Mouse (Mus musculus): ENCODE data around the gene Creb5. TPM values are rescaled to one million over a fixed set of nuclear protein-coding genes. Genes with fewer than 3 reads are reported as not detected.

Gene Creb5
- polyA plus RNA-seq, 1 experiment from 2014 or later: 14.8 TPM

DNA sequence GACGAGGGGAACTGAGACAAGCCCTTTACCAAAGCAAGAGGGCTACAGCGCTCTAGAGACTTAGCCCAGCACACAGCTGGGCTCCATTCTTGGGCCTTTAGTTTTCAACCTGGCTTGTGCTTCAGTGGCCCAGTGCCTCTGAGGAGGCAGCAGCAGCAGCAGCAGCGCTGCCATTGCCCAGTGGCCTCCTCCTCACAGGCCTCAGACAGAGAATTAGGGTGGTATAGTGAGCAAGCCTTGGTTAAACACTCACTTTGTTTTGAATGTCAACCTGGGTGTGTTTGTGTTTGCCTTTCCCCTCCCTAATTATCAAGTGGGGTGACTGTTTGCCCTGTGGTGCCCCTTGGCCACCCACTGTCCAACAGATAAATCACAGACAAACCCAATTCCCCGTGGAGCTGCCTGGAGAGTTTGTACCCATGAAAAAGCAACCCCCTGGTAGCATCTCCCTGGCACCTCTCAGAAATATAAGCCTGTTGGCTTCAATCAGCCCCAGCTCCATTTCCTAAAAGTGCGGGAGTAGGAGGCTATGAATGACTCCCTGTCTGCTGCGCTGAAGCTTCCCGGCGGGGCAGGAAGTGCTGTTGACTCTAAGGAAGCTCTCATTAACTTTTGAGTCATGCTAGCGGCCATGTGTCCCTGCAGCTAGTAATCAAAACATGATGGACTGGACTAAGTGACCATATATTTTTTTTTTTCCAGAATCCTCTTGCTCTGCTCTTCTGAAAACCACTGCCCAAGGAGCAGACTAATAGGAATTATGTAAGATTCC, 328.6 kb downstream of the Creb5 start:
- H3K9me3 ChIP-seq (ENCODE audit: control insufficient read depth, low read length): no peaks in the 10 kb centered on the region
- H3K4me2 ChIP-seq (ENCODE audit: low read length): no peak overlapping the region
- no peak overlapping the region for H3K9ac ChIP-seq (replicated peaks; ENCODE audit: low read depth, low read length)
- no peak overlapping the region for H3K4me3 ChIP-seq (replicated peaks; ENCODE audit: low read length)
- H3K27me3 ChIP-seq (replicated peaks; ENCODE audit: control insufficient read depth, insufficient read depth, low read length): no peaks in the 10 kb centered on the region
- WGBS: 54% methylated on average over 9 of the region's 9 CpGs
- ATAC-seq: no peak
- H3K36me3 ChIP-seq (ENCODE audit: control insufficient read depth, insufficient read depth): no peaks in the 10 kb centered on the region
- H3K4me1 ChIP-seq (replicated peaks; ENCODE audit: control insufficient read depth, insufficient read depth, low read length): peaks cover 8% of the 10 kb centered on the region
- H3K27ac ChIP-seq (ENCODE audit: low read length): no peak overlapping the region

DNA sequence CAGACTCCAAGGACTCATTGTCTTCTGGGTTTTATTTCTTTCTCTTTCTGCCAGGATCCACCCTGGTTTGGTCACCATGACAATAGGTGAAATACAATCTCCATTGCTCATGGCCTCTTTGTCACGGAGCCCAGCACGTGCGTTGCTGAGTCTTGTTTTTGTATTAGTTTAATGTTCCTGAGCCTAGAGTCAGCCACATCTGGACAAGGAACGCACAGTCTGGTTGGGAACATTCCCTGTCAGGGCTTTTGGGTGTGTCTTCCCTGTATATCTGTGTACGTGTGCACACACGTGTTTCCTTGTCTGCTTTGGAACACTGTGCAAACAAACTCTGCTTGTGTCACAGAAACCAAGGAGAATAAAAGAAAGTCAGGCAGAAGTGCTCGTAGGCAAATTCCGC, 331.1 kb downstream of the Creb5 start:
- H3K9me3 ChIP-seq (ENCODE audit: control insufficient read depth, low read length): no peaks in the 10 kb centered on the region
- 83% methylated on average over 8 of the region's 8 CpGs for WGBS

DNA sequence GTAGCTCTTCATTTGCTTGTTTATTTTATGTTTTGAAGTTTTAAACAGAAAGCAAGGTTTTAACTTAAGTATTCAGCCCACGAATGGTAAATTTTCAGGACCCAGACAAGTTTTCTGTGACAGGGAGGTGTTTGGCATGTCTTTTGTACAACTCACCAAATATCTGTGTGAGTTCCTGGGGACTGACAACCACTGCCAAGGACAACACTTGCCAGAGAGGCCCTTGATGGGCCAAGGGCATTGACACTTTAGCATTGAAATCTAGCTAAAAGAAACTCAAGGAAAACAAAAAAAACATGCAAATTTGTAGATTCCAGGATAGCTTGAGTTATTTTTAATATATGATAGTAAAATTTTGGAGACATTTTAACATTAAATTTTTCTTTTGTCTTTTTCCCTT, 332.6 kb downstream of the Creb5 start:
- H3K4me1 ChIP-seq (replicated peaks; ENCODE audit: control insufficient read depth, insufficient read depth, low read length): peaks cover 9% of the 10 kb centered on the region
- no peak overlapping the region for H3K9ac ChIP-seq (replicated peaks; ENCODE audit: low read depth, low read length)
- no peak overlapping the region for H3K4me3 ChIP-seq (replicated peaks; ENCODE audit: low read length)
- no peaks in the 10 kb centered on the region for H3K36me3 ChIP-seq (ENCODE audit: control insufficient read depth, insufficient read depth)
- no peaks in the 10 kb centered on the region for H3K9me3 ChIP-seq (ENCODE audit: control insufficient read depth, low read length)
- 45% methylated on average over 1 of the region's 1 CpGs for WGBS
- ATAC-seq: no peak
- H3K27ac ChIP-seq (ENCODE audit: low read length): no peak overlapping the region
- no peak overlapping the region for H3K4me2 ChIP-seq (ENCODE audit: low read length)
- H3K27me3 ChIP-seq (replicated peaks; ENCODE audit: control insufficient read depth, insufficient read depth, low read length): no peaks in the 10 kb centered on the region

More for the DNA sequence above, 331.1 kb downstream of the Creb5 start:
- Histone ChIP-seq H3K36me3 (ENCODE audit: control insufficient read depth, insufficient read depth) (no peaks in the 10 kb centered on the region), H3K27ac (ENCODE audit: low read length) (no peak overlapping the region), H3K27me3 (replicated peaks; ENCODE audit: control insufficient read depth, insufficient read depth, low read length) (no peaks in the 10 kb centered on the region), H3K9ac (replicated peaks; ENCODE audit: low read depth, low read length) (no peak overlapping the region), H3K4me3 (replicated peaks; ENCODE audit: low read length) (no peak overlapping the region), H3K4me2 (ENCODE audit: low read length) (no peak overlapping the region), H3K4me1 (replicated peaks; ENCODE audit: control insufficient read depth, insufficient read depth, low read length) (no peaks in the 10 kb centered on the region)
- ATAC-seq: no peak

DNA sequence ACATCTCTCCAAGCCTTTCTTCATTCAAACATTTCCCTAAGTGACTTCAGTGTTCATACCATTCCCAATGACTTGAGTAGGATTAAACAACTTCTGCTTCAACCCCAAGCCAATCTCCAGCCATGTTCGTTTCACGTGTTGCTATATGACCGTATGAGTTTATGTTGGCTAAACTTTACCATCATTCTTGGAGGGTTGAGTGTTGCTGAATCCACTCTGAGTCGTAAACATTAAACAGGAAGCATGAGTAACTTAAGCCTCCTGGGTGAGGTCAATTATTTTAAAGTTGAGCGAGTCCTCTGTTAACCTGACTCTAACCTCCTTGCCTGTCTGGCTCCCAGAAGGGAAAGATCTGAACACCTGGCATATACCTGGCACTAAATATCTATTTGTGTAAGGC, 334.2 kb downstream of the Creb5 start:
- Histone ChIP-seq H3K27me3 (replicated peaks; ENCODE audit: control insufficient read depth, insufficient read depth, low read length) (no peaks in the 10 kb centered on the region), H3K27ac (ENCODE audit: low read length) (no peak overlapping the region), H3K4me2 (ENCODE audit: low read length) (no peak overlapping the region), H3K36me3 (ENCODE audit: control insufficient read depth, insufficient read depth) (no peaks in the 10 kb centered on the region), H3K4me3 (replicated peaks; ENCODE audit: low read length) (no peak overlapping the region), H3K9ac (replicated peaks; ENCODE audit: low read depth, low read length) (no peak overlapping the region), H3K4me1 (replicated peaks; ENCODE audit: control insufficient read depth, insufficient read depth, low read length) (peaks cover 14% of the 10 kb centered on the region), H3K9me3 (ENCODE audit: control insufficient read depth, low read length) (no peaks in the 10 kb centered on the region)
- WGBS: 91% methylated on average over 5 of the region's 5 CpGs
- ATAC-seq: no peak

DNA sequence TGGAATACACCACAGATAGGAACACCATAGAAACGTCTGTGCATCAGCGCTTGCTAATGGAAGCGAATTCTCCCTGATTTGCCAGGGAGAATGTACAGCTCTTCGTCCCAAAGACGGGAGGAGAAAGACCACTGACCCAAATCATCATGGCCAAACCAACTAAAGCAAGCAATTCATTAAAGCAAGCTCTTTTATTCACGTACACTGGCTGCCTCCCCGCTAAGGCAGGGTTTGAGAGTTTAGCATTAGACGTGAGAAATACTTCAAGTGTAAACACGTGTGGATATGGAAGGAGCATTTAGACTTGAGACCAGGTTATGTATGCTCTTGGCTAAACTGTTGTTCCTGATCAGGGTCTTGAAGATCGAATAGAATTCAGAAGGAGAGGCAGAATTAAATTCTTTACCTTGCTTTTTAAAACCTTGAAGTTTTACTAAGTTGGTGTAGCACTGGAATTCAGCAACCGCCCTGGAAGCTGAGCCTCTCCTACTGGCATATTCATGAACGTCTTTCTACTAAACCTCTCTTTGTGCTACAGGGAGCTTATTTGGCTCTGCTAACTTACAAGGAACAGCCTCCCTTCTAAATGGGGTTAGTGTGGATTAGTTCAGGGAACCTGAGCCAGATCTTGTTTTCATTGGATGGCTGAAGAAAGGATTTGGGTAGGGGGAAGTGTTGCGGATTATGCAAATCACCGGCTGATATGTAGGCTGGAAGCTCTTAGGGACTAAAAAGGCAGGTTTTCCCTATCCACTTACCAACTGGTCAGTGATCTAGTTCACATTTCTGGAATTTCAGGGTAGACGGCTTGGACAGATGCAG, 337.6 kb downstream of the Creb5 start:
- Histone ChIP-seq H3K9me3 (ENCODE audit: control insufficient read depth, low read length) (no peaks in the 10 kb centered on the region), H3K4me1 (replicated peaks; ENCODE audit: control insufficient read depth, insufficient read depth, low read length) (peaks cover 21% of the 10 kb centered on the region), H3K36me3 (ENCODE audit: control insufficient read depth, insufficient read depth) (no peaks in the 10 kb centered on the region), H3K27ac (ENCODE audit: low read length) (peak overlapping the region; percentile 61), H3K27me3 (replicated peaks; ENCODE audit: control insufficient read depth, insufficient read depth, low read length) (no peaks in the 10 kb centered on the region), H3K4me3 (replicated peaks; ENCODE audit: low read length) (no peak overlapping the region), H3K4me2 (ENCODE audit: low read length) (peak overlapping the region; percentile 12; the same call in 1 of the 2 replicates), H3K9ac (replicated peaks; ENCODE audit: low read depth, low read length) (no peak overlapping the region)
- peak; percentile 90 for ATAC-seq
- 6% methylated on average over 15 of the region's 15 CpGs for WGBS

DNA sequence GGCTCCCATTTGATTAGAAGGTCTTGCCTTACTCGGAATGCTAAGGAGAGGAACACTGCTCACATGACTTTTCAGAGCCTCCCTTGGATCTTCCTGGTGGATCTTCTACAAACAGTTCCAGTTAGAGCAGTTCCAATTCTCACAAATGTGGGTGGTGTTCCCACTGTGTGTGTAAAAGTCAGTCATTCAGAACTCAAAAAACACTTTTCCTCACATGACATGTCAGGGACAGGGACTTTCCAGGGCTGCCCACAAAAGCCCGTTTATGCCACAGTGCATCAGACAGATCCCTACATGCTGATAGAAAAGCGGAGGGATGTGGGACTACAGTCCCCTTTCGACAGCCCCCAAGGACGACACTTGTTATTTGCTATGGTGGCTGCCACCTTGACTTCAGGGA, 339.0 kb downstream of the Creb5 start:
- no peak overlapping the region for H3K4me2 ChIP-seq (ENCODE audit: low read length)
- H3K9me3 ChIP-seq (ENCODE audit: control insufficient read depth, low read length): no peaks in the 10 kb centered on the region
- ATAC-seq: no peak
- no peaks in the 10 kb centered on the region for H3K27me3 ChIP-seq (replicated peaks; ENCODE audit: control insufficient read depth, insufficient read depth, low read length)
- peaks cover 21% of the 10 kb centered on the region for H3K4me1 ChIP-seq (replicated peaks; ENCODE audit: control insufficient read depth, insufficient read depth, low read length)
- no peak overlapping the region for H3K27ac ChIP-seq (ENCODE audit: low read length)
- WGBS: 88% methylated on average over 5 of the region's 5 CpGs
- H3K36me3 ChIP-seq (ENCODE audit: control insufficient read depth, insufficient read depth): no peaks in the 10 kb centered on the region
- H3K4me3 ChIP-seq (replicated peaks; ENCODE audit: low read length): no peak overlapping the region
- no peak overlapping the region for H3K9ac ChIP-seq (replicated peaks; ENCODE audit: low read depth, low read length)

DNA sequence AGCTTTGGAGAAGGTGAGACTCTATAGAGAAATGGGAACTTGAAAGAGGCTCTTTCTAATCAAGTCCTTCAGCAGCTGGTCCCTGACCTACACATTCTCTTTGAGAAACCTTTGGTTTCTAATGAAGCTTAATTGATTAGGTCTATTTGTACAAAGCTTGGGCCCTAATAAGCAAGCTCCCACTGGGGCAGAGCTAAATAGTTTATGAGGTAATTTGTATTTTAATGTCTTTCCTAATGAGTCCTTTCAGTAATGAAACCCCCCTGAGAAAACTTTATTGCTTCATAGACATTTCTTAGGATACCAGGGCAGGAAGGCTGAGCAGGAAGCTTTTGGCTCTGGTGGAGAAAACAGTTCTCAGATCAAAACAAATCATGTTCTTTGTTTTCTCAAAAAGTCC, 341.6 kb downstream of the Creb5 start:
- Histone ChIP-seq H3K4me2 (ENCODE audit: low read length) (no peak overlapping the region), H3K4me1 (replicated peaks; ENCODE audit: control insufficient read depth, insufficient read depth, low read length) (peaks cover 17% of the 10 kb centered on the region), H3K27ac (ENCODE audit: low read length) (no peak overlapping the region), H3K36me3 (ENCODE audit: control insufficient read depth, insufficient read depth) (no peaks in the 10 kb centered on the region), H3K27me3 (replicated peaks; ENCODE audit: control insufficient read depth, insufficient read depth, low read length) (no peaks in the 10 kb centered on the region), H3K9ac (replicated peaks; ENCODE audit: low read depth, low read length) (no peak overlapping the region), H3K4me3 (replicated peaks; ENCODE audit: low read length) (no peak overlapping the region), H3K9me3 (ENCODE audit: control insufficient read depth, low read length) (no peaks in the 10 kb centered on the region)
- ATAC-seq: no peak

DNA sequence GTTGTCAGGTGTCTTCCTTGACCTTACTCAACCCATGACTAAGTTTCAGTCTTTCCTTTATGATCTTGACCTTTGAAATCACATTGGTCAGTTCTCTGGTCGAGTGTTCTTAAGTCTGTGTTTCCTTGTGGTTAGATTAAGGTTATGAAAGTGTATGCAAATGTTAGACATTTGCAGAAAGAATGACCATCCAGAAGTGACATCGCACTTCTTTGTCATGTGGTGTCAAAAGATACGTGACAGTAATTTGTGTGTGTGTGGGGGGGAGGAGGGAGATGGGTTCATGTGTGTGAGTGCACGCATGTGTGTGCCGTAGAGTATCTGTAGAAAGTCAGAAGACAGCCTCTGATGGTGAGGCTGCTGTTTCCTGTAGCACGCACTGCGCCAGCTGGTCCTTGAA, 348.4 kb downstream of the Creb5 start:
- no peaks in the 10 kb centered on the region for H3K27me3 ChIP-seq (replicated peaks; ENCODE audit: control insufficient read depth, insufficient read depth, low read length)
- ATAC-seq: no peak
- 87% methylated on average over 7 of the region's 7 CpGs for WGBS
- H3K9me3 ChIP-seq (ENCODE audit: control insufficient read depth, low read length): no peaks in the 10 kb centered on the region
- no peak overlapping the region for H3K4me3 ChIP-seq (replicated peaks; ENCODE audit: low read length)
- no peak overlapping the region for H3K4me2 ChIP-seq (ENCODE audit: low read length)
- H3K4me1 ChIP-seq (replicated peaks; ENCODE audit: control insufficient read depth, insufficient read depth, low read length): peaks cover 6% of the 10 kb centered on the region
- no peak overlapping the region for H3K27ac ChIP-seq (ENCODE audit: low read length)
- H3K9ac ChIP-seq (replicated peaks; ENCODE audit: low read depth, low read length): no peak overlapping the region
- H3K36me3 ChIP-seq (ENCODE audit: control insufficient read depth, insufficient read depth): no peaks in the 10 kb centered on the region

Data from forebrain, embryonic 16.5 days (tissue).